Mouse (Mus musculus): ENCODE results near the gene Gm45234.

DNA sequence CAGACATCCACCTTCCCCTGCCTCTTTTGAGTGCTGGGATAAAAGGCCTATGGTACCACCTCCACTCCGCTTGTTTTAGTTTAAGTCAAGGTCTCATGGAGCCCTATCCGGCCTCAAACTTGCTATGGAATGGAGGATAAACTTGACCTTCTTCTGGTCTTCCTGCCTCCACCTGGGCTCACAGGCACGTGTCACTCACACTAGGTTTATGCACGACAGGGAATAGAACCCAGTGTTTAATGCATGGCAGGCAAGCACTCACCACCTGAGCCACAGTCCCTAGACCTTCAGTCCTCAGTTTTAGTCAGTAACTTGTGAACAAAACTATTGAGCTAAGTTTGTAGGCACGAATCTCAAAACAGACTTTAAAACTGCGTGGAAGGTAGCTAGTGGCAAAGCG, 24.8 kb downstream of the Gm45234 start:
- TF ChIP-seq POLR2A (IDR thresholded peaks at IDR 0.05; ENCODE audit: insufficient read length, low read depth) (no peak), USF1 (IDR thresholded peaks at IDR 0.05; ENCODE audit: low read depth) (no peak)

Data from myocyte (in vitro differentiated cells).